9 mouse cellular contexts compared by ENCODE assay signal in genomic region chr10:56227771-56228275, GRCm38 (mm10). TPM values are rescaled to one million over a fixed set of nuclear protein-coding genes. Genes with fewer than 3 reads are reported as not detected.
DNase-seq lines count a peak whose midpoint lies in the region; ATAC-seq and TF ChIP-seq lines count a peak whose summit lies in the region.
"Had no signal": no experiment of that assay in that cellular context is flagged by ENCODE, and none has a peak within 500 bp of the region (broad histone marks: within the 10 kb centered on the region; RNA-seq: fewer than 3 reads in every experiment).

No protein-coding gene starts in this region.

- peak overlapping the region; percentile 59 for H3K4me2 ChIP-seq in forebrain, postnatal 0 days (ENCODE audit: low read depth)

- H3K79me2 ChIP-seq in macrophage (ENCODE audit: inconsistent target), result no peaks in the 10 kb centered on the region

- TF ChIP-seq POLR2A in thymus, adult 2 months (IDR thresholded peaks at IDR 0.05; ENCODE audit: control insufficient read depth, extremely low read depth, insufficient read depth, low read length, poor library complexity), result no peak

- peak overlapping the region; percentile 60 for H3K9ac ChIP-seq in forebrain, postnatal 0 days

- TF ChIP-seq CTCF in thymus, adult 2 months (IDR thresholded peaks at IDR 0.05; ENCODE audit: borderline replicate concordance, control insufficient read depth, extremely low read depth, insufficient read depth, low read length, poor library complexity), result no peak
- TF ChIP-seq CTCF in forebrain, postnatal 0 days (IDR thresholded peaks at IDR 0.05; ENCODE audit: low read depth), result no peak

- ATAC-seq in cerebellum, adult (ENCODE audit: insufficient number of reproducible peaks, low FRiP score, low TSS enrichment), result 0 out of 2 replicates have a peak, but pooled peaks have one; percentile 12
- no peak for ATAC-seq in forebrain, postnatal 0 days

- no peak overlapping the region for H3K4me3 ChIP-seq in thymus, adult 2 months (ENCODE audit: control insufficient read depth, insufficient read depth, low read length)
- H3K4me3 ChIP-seq in forebrain, postnatal 0 days (ENCODE audit: low read depth, low read length), result peak overlapping the region; percentile 64
- H3K4me3 ChIP-seq in macrophage (ENCODE audit: inconsistent target), result peak overlapping the region; percentile 79

- H3K27me3 ChIP-seq in thymus, adult 2 months (ENCODE audit: control insufficient read depth, insufficient read depth, low read length), result no peaks in the 10 kb centered on the region
- H3K27me3 ChIP-seq in forebrain, postnatal 0 days (ENCODE audit: insufficient read depth, low read length), result no peaks in the 10 kb centered on the region
- H3K27me3 ChIP-seq: Patski had no signal

- H3K36me3 ChIP-seq in thymus, adult 2 months (ENCODE audit: control insufficient read depth, insufficient read depth, low read length), result no peaks in the 10 kb centered on the region
- no peaks in the 10 kb centered on the region for H3K36me3 ChIP-seq in forebrain, postnatal 0 days (ENCODE audit: insufficient read depth)
- no peaks in the 10 kb centered on the region for H3K36me3 ChIP-seq in macrophage (ENCODE audit: inconsistent target)

- DNase-seq in cerebellum, postnatal 4 days (ENCODE audit: low spot score in 2 of 2), result no peak
- DNase-seq in thymus, adult 2 months, result peak; percentile 3
- DNase-seq in thymus, postnatal 4 days, result no peak
- DNase-seq in forebrain, postnatal 0 days, result no peak
- no peak for DNase-seq in spleen, postnatal 4 days (ENCODE audit: low spot score in 2 of 2)
- no peak for DNase-seq in natural killer cell, adult 2 months (ENCODE audit: low spot score in 2 of 2)

- 82% methylated on average over 8 of the region's 8 CpGs for WGBS in thymus, adult 2 months
- WGBS in forebrain, postnatal 0 days, result 70% methylated on average over 8 of the region's 8 CpGs
- 79% methylated on average over 8 of the region's 8 CpGs for WGBS in macrophage (ENCODE audit: missing documents)

- no peaks in the 10 kb centered on the region for H3K9me3 ChIP-seq in forebrain, postnatal 0 days (ENCODE audit: low read length)

- no peak overlapping the region for H3K27ac ChIP-seq in thymus, adult 2 months (ENCODE audit: control insufficient read depth, insufficient read depth, low read length)
- H3K27ac ChIP-seq in forebrain, postnatal 0 days (ENCODE audit: low read depth, low read length), result no peak overlapping the region; the same call in 1 of the 2 replicates
- no peak overlapping the region for H3K27ac ChIP-seq in macrophage

- H3K4me1 ChIP-seq in thymus, adult 2 months (replicated peaks; ENCODE audit: control insufficient read depth, insufficient read depth, low read length), result no peaks in the 10 kb centered on the region; the same call in 1 of the 2 replicates
- peaks cover 7% of the 10 kb centered on the region for H3K4me1 ChIP-seq in forebrain, postnatal 0 days (ENCODE audit: insufficient read depth)

RNA-seq across cellular contexts. Expression of gene Tbc1d32, which starts 0.7 kb away (rescaled TPM):
- 0.38 and 0.54 TPM in 2 replicates for polyA plus RNA-seq in thymus, adult 2 months (2012; rRNA removed)
- 6.8 and 7.5 TPM in 2 replicates for total RNA-seq in forebrain, postnatal 0 days (2014; rRNA removed)
- 1.4 and 2.2 TPM in 2 replicates for polyA plus RNA-seq in forebrain, postnatal 0 days (2015; fragmentation: Nextera tagmentation; extraction: Ambion mirVana)
- total RNA-seq in macrophage (2018; cell fraction: chromatin; rRNA removed), result 10 to 100 TPM in 25 of 26 experiments, 1 to 10 TPM in 1; 5.8 to 56.2 (median 37.6) TPM
- total RNA-seq in macrophage (2018; cell fraction: cytosol; rRNA removed), result 1 to 10 TPM; 2.7 to 5.9 (median 4.6) TPM
- 10 to 100 TPM in 22 of 26 experiments, 1 to 10 TPM in 4; 5.0 to 33.4 (median 17.6) TPM for total RNA-seq in macrophage (2018; cell fraction: nucleus; rRNA removed)
- polyA plus RNA-seq in macrophage (2018), result 2.8 to 3.6 TPM (median 3.5 TPM) in 3 replicates
